Mouse (Mus musculus) spleen, adult 2 months (tissue): ENCODE data around the gene Rere.

Experiments used
- CTCF ChIP-seq: fragments of 200-500 bp; IDR thresholded peaks from 2 replicates; pipeline ENCODE4 v1.5.1; 2011; ENCODE audit warnings: mild to moderate bottlenecking, inconsistent platforms; ENCODE audit not compliant: insufficient read depth, insufficient read length, insufficient replicate concordance; ENCODE audit errors: extremely low read depth
- POLR2A ChIP-seq: fragments of 200-500 bp; IDR thresholded peaks from 2 replicates; pipeline ENCODE4 v1.6.1; 2011; ENCODE audit warnings: low read depth, low read length, inconsistent platforms

GRCm38 (mm10) chr4:150280002-150280401 is 1.4 kb upstream of the Rere start:
- TF ChIP-seq CTCF = no peak
- no peak for TF ChIP-seq POLR2A
